Mouse (Mus musculus) embryonic facial prominence, embryonic 14.5 days (tissue): ENCODE data around the gene Ap2b1. TPM values are rescaled to one million over a fixed set of nuclear protein-coding genes. Genes with fewer than 3 reads are reported as not detected.
A peak's percentile ranks its signal among the peaks of the same experiment; 100 is the strongest.
"Not testable (repeated sequence)": the region's sequence is repeated elsewhere in the genome, so short reads cannot be mapped to it uniquely, and the experiment has no call there.

ENCODE experiments used
- ATAC-seq: fragments of 200-750 bp; cut with Nextera tagmentation; 2 replicates; pipeline ENCODE4 v1.8.0; 2017; ENCODE audit warnings: low read depth, moderate number of reproducible peaks, moderate TSS enrichment
- DNase-seq: peaks from one replicate; pipeline ENCODE4 v3.0.0-alpha.2; 2015; ENCODE audit warnings: low spot score
- H3K27ac ChIP-seq: fragments of 300-500 bp; sonication (generic); replicated peaks from 2 replicates; pipeline ENCODE4 v1.5.1; 2014; ENCODE audit warnings: low read depth, mild to moderate bottlenecking, low read length, moderate library complexity
- H3K27me3 ChIP-seq: fragments of 300-500 bp; sonication (generic); replicated peaks from 2 replicates; pipeline ENCODE4 v1.6.1; 2014; ENCODE audit warnings: low read length; ENCODE audit not compliant: control insufficient read depth, insufficient read depth
- H3K36me3 ChIP-seq: fragments of 300-500 bp; sonication (generic); 2 replicates; pipeline ENCODE4 v1.6.1; 2014; ENCODE audit warnings: low read length, mixed read lengths; ENCODE audit not compliant: control insufficient read depth, insufficient read depth
- H3K4me1 ChIP-seq: fragments of 300-500 bp; sonication (generic); 2 replicates; pipeline ENCODE4 v1.6.1; 2014; ENCODE audit warnings: antibody characterized with exemption, low read length; ENCODE audit not compliant: control insufficient read depth, insufficient read depth
- H3K4me2 ChIP-seq: fragments of 300-500 bp; sonication (generic); 2 replicates; pipeline ENCODE4 v1.6.1; 2014; ENCODE audit warnings: low read depth, mild to moderate bottlenecking, low read length, moderate library complexity, mixed read lengths
- H3K4me3 ChIP-seq: fragments of 300-500 bp; sonication (generic); 2 replicates; pipeline ENCODE4 v1.5.1; 2014; ENCODE audit warnings: low read depth, mild to moderate bottlenecking, low read length
- H3K9ac ChIP-seq: fragments of 300-500 bp; sonication (generic); 2 replicates; pipeline ENCODE4 v1.6.1; 2014; ENCODE audit warnings: low read depth, mild to moderate bottlenecking, low read length, moderate library complexity, mixed read lengths
- H3K9me3 ChIP-seq: fragments of 300-500 bp; sonication (generic); 2 replicates; pipeline ENCODE4 v1.6.1; 2016; ENCODE audit warnings: low read length; ENCODE audit not compliant: control insufficient read depth
- WGBS: fragments of 180-500 bp; shearing (Covaris S2); extraction: QIAGEN DNeasy Blood & Tissue Kit; methylation state at CpG from one replicate; pipeline ENCODE4 v1.1.7; 2014; 5-methylcytosine and 5-hydroxymethylcytosine counted together
- polyA plus RNA-seq: library from polyadenylated mRNA; unstranded; fragments of >200 nt; fragmentation: Nextera tagmentation; extraction: Ambion mirVana; gene quantifications from 2 replicates; pipeline ENCODE4 v1.2.1, GENCODE M21; 2014

Ap2b1 gene
- 65.5 and 72.7 TPM in 2 replicates for polyA plus RNA-seq

DNA sequence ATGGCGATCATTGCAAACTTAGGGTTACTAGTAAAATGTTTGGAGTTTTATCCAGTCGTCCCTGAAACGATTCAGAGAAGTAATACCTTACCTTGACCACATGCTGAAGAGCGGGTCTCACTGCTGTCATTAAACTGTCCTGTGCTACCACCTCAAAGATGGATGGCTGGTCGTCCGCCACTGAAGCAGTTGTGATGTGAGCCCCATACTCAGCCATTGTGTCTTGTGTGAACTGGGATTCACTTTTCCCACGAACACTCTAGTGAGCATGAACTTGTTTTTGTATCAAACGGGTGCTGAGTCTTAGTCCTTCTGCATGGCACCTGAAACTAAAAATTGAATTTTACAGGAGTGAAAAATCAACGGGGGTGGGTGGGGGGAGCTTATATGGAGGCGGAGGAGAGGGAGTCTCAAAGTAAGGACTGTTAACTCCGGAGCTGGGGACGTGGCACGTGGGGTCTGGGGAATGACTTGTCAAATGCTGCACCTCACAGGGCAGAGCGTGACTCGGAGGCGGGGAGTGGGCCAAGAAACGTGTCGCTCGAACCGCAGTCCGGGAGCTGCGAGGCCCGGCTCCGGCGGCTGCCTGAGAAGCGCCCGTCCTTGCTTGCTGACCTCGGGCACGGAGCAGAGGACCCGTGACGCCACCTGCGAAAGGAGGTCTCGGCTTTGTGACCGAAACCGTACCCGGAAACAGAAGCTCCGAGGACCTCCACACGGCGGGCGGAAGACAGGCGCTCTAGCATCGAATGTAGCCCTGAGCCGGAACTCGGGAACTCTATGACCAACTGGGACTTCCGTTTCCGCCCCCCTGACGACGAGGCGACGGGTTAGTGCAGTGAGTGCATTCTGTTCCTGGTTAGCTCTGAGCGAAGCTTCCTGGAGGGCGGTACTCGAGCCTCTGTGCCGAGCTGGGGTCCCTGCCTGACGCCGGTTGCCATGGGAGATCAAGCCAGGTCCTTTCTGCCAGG is at the start of gene Ap2b1:
Ap2b1 (plus strand) TSS at position 800 of the 971 bp plus-strand sequence.
- Histone ChIP-seq H3K9ac (peak within 1 kb of the TSS; percentile 84), H3K4me3 (peak within 1 kb of the TSS; percentile 81), H3K27me3 (no peaks in the 10 kb centered on the region), H3K9me3 (no peaks in the 10 kb centered on the region), H3K4me1 (no peaks in the 10 kb centered on the region), H3K27ac (peak within 1 kb of the TSS; percentile 87), H3K36me3 (peaks cover 17% of the 10 kb centered on the region), H3K4me2 (peak within 1 kb of the TSS; percentile 88)
- peak; percentile 98 for DNase-seq
- peak; percentile 95 for ATAC-seq
- WGBS = 3% methylated on average over 47 of the region's 56 CpGs

DNA sequence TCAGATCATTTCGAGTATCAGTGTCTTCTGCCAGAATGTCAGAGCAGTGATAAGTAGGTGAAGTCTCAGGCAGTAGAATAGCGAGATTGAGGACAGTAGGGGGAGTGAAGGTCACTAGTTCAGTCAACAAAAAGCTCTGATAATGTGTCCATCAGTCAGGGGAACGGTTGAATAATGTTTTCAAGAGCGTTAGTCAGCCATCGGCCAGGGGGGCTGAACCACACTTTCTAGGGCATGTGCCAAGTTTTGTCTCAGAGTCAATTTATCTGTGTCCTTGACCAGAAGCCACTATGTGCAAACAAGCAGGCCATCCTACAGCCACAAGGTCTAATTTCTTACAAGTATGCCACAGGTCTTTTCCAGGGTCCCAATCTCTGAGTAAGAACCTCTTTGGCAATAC is 41.6 kb upstream of the Ap2b1 start:
- not testable (repeated sequence) for ATAC-seq, H3K27me3 ChIP-seq, H3K27ac ChIP-seq, H3K4me1 ChIP-seq, H3K36me3 ChIP-seq, H3K9me3 ChIP-seq, H3K4me3 ChIP-seq, DNase-seq, H3K9ac ChIP-seq, H3K4me2 ChIP-seq
- 71% methylated on average over 5 of the region's 5 CpGs for WGBS

DNA sequence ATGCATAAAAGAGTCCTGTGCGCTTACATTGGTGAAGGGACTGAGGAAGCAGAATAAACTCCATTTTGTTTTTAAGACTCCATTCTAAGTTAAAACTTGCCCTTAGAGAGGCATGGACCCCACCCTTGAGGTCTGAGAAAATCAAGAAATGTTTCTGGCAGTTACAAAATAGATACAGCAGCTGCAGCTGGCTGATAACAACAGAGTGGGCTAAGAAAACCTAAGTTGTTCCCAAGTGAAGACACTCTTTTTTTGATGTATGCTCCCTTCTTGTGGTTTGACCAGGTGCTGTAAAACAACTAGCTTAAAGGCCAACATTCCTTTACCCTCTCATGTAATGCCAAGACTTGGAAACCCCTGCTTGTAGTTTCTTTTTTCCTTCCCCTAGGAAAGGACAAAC is 36.2 kb upstream of the Ap2b1 start:
- H3K9me3 ChIP-seq = no peaks in the 10 kb centered on the region
- DNase-seq = no peak
- H3K9ac ChIP-seq = no peak overlapping the region
- no peak overlapping the region for H3K4me2 ChIP-seq
- no peak overlapping the region for H3K4me3 ChIP-seq
- no peak for ATAC-seq
- no peaks in the 10 kb centered on the region for H3K27me3 ChIP-seq
- 96% methylated on average over 1 of the region's 1 CpGs for WGBS
- H3K36me3 ChIP-seq = no peaks in the 10 kb centered on the region
- no peaks in the 10 kb centered on the region for H3K4me1 ChIP-seq
- H3K27ac ChIP-seq = no peak overlapping the region

DNA sequence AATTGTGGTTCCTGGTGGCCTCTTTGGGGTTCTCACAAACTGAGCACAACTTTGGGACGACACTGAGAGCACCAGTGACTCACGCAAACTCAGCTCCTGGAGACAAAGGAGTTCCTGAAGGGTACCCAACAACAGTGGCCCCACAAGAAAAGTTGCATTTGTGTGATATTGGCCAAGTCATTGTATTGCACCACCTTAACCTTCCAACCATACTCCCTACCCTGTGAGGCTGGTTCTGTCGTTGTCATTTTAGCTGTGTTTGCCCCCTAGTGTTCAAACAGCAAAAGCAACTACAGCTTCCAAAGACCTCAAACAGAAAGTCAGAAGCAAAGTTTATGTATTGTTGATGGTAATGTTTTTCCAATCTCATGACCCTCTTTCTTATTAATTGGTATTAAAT is 35.7 kb upstream of the Ap2b1 start:
- Histone ChIP-seq H3K36me3 (no peaks in the 10 kb centered on the region), H3K9ac (no peak overlapping the region), H3K9me3 (no peaks in the 10 kb centered on the region), H3K27me3 (no peaks in the 10 kb centered on the region), H3K27ac (no peak overlapping the region), H3K4me3 (no peak overlapping the region), H3K4me1 (no peaks in the 10 kb centered on the region), H3K4me2 (no peak overlapping the region)
- ATAC-seq (no peak), DNase-seq (peak; percentile 12)
- WGBS = 57% methylated on average over 3 of the region's 3 CpGs

DNA sequence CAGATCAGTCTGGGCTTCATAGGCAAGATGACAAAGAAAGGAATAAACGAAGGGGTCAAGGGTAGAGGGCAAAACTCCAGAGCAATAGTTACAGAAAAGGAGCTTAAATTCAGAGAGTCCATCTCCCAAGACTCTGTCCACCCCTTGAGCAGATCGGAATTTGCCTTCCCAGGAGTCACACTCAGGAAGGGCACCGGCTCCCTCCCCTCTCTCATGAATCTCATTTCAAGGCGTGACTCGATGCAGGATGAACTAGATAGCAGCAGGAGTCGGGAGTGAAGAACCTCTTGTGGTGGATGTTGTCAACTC is 28.0 kb upstream of the Ap2b1 start:
- no peak for DNase-seq
- no peak overlapping the region for H3K27ac ChIP-seq
- peak overlapping the region; percentile 58 for H3K4me3 ChIP-seq
- H3K36me3 ChIP-seq = no peaks in the 10 kb centered on the region
- WGBS = 0% methylated on average over 6 of the region's 6 CpGs
- H3K9ac ChIP-seq = peak overlapping the region; percentile 69
- H3K27me3 ChIP-seq = no peaks in the 10 kb centered on the region
- no peaks in the 10 kb centered on the region for H3K9me3 ChIP-seq
- no peaks in the 10 kb centered on the region for H3K4me1 ChIP-seq
- ATAC-seq = peak; percentile 48
- peak overlapping the region; percentile 67 for H3K4me2 ChIP-seq

DNA sequence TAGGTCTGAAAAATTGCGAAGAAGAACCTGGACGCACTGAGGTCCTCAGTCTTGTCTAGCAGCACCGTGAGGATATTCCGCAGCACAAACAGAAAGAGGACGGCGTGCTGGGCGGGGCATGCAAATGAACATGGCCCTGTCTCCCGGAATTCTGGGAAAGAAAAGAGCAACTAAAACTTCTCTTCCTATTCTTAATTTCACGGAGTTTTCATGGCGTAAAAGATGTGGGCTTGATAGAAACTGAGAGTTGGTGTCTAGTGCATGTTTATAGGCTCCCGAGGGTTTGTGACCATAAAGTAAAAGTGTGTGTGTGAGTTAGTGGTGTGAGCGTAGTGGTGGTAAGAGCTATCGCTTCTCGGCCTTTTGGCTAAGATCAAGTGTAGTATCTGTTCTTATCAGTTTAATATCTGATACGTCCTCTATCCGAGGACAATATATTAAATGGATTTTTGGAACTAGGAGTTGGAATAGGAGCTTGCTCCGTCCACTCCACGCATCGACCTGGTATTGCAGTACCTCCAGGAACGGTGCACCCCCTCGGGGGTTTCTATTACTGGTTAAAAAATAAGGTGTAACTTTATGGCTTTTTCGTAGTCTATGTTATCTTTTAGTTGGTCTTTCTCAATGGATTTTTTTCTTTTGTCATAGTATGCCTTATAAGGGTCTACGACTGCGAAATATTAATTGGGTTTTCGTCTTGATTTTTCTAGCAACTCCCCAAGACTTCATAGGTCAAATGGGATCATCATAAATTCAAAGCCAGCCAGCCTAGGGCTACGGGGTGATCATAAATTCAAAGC is 27.5 kb upstream of the Ap2b1 start:
- Histone ChIP-seq H3K4me3 (peak overlapping the region; percentile 58), H3K9ac (peak overlapping the region; percentile 69), H3K36me3 (no peaks in the 10 kb centered on the region), H3K27ac (peak overlapping the region; percentile 90), H3K4me1 (no peaks in the 10 kb centered on the region), H3K4me2 (peak overlapping the region; percentile 67), H3K9me3 (no peaks in the 10 kb centered on the region), H3K27me3 (no peaks in the 10 kb centered on the region)
- ATAC-seq (peak; percentile 95), DNase-seq (peak; percentile 95)
- under 1% methylated on average over 24 of the region's 26 CpGs for WGBS

DNA sequence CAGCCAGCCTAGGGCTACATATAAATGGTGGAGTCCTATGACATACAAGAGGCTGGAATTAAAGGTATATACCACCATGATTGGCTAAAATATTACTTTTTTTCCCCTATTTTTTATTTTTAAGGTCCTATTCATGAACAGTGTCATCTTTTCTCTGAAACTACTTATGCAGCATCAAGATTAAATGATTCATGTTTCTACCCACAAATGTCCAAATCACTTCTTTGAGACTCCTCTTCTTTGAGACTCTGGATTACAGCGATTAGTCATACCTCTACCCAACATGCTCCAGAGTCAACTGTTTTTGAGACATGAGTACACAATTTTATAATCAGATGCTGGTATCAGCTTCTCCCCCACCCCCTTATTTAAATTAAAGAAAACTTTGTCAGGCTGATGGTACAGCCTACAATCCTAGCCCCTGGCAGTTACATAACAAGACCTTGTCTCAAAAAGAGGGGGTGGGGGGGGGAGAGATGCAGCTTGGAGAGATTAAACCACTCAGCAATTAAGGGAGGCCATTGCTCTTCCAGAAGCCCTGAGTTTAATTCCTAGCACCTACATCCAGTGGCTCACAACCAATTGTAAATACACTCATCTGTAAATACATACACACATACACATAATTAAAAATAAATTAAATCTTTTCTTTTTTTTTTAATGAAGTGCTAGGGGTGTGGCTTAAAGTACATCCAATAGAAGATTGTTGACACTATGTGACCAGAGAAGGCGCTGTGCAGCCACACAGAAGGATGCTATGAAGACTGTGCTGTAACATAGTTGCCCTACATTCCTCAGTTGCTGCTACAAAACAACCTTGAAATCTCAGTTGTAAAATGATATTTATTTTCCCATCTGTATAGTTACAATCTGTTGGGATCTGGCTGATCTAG is 26.6 kb upstream of the Ap2b1 start:
- H3K27ac ChIP-seq = no peak overlapping the region
- H3K9me3 ChIP-seq = no peaks in the 10 kb centered on the region
- H3K36me3 ChIP-seq = no peaks in the 10 kb centered on the region
- ATAC-seq = 0 out of 2 replicates have a peak, but pooled peaks have one; percentile 0
- 19% methylated on average over 2 of the region's 2 CpGs for WGBS
- no peak overlapping the region for H3K9ac ChIP-seq
- DNase-seq = peak; percentile 9
- no peaks in the 10 kb centered on the region for H3K4me1 ChIP-seq
- no peaks in the 10 kb centered on the region for H3K27me3 ChIP-seq
- peak overlapping the region; percentile 67; the same call in 1 of the 2 replicates for H3K4me2 ChIP-seq
- no peak overlapping the region for H3K4me3 ChIP-seq

DNA sequence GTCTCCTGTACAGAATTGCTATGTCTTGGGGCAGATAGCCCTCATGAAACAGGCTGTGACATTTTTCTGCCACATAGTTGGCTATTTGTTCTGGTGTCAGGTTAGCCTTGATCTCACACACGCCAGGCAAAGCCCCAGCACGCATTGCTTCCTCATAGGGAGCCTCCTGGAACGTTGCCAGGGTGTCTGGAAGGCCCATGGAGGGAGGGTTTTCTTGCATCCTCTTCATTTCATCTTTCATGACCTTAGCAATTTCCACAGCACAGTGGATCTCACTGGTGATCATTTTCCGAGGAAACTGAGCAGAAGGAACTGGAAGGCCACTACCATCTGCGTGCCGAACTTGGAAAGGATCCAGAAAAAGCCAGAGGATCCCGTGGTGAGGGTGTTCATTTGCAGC is 22.6 kb upstream of the Ap2b1 start:
- H3K27ac ChIP-seq = no peak overlapping the region
- H3K9ac ChIP-seq = no peak overlapping the region
- no peak overlapping the region for H3K4me2 ChIP-seq
- DNase-seq (no peak), ATAC-seq (no peak)
- no peaks in the 10 kb centered on the region for H3K9me3 ChIP-seq
- 56% methylated on average over 7 of the region's 7 CpGs for WGBS
- H3K36me3 ChIP-seq = no peaks in the 10 kb centered on the region
- H3K27me3 ChIP-seq = no peaks in the 10 kb centered on the region
- H3K4me3 ChIP-seq = no peak overlapping the region
- H3K4me1 ChIP-seq = no peaks in the 10 kb centered on the region
